Mouse (Mus musculus): Measurements from ENCODE around the gene Slc35a2. TPM values are rescaled to one million over a fixed set of nuclear protein-coding genes. Genes with fewer than 3 reads are reported as not detected.
A peak's percentile ranks its signal among the peaks of the same experiment; 100 is the strongest.

Gene Slc35a2
- polyA plus RNA-seq, 1 experiment from 2014 or later = 32.5 TPM

GRCm38 (mm10) chrX:7927116-7927515 lies 43.3 kb downstream of the Slc35a2 start:
- ATAC-seq (ENCODE audit: low FRiP score, low TSS enrichment) = no peak

GRCm38 (mm10) chrX:7928270-7928790 lies 44.5 kb downstream of the Slc35a2 start, which contains the start of gene Eras:
TSS of gene Eras (minus strand) at chrX:7928607.
- Histone ChIP-seq H3K4me3 (ENCODE audit: low read depth, low read length) (no peak within 1 kb of the TSS), H3K4me1 (replicated peaks; ENCODE audit: control insufficient read depth, insufficient read depth) (no peaks in the 10 kb centered on the region), H3K9me3 (ENCODE audit: control insufficient read depth, low read length) (no peaks in the 10 kb centered on the region), H3K27ac (replicated peaks) (no peak within 1 kb of the TSS), H3K9ac (ENCODE audit: low read length) (no peak within 1 kb of the TSS), H3K36me3 (ENCODE audit: control insufficient read depth, insufficient read depth, low read length) (peaks cover 2% of the 10 kb centered on the region; the same call in 1 of the 2 replicates), H3K27me3 (ENCODE audit: control insufficient read depth, insufficient read depth, low read length) (no peaks in the 10 kb centered on the region), H3K4me2 (replicated peaks; ENCODE audit: low read depth) (no peak within 1 kb of the TSS)
- no peak for DNase-seq (ENCODE audit: low spot score)
- no peak for ATAC-seq (ENCODE audit: low FRiP score, low TSS enrichment)
- 18% methylated on average over 12 of the region's 19 CpGs for WGBS
- no peak for TF ChIP-seq EP300 (optimal IDR thresholded peaks at IDR 0.05)
- TF ChIP-seq CTCF (IDR thresholded peaks at IDR 0.05; ENCODE audit: low read depth) = no peak

More at GRCm38 (mm10) chrX:7927116-7927515, 43.3 kb downstream of the Slc35a2 start:
- H3K4me2 ChIP-seq (replicated peaks; ENCODE audit: low read depth) = no peak overlapping the region
- no peak overlapping the region for H3K4me3 ChIP-seq (ENCODE audit: low read depth, low read length)
- no peaks in the 10 kb centered on the region for H3K9me3 ChIP-seq (ENCODE audit: control insufficient read depth, low read length)
- 22% methylated on average over 10 of the region's 10 CpGs for WGBS
- H3K4me1 ChIP-seq (replicated peaks; ENCODE audit: control insufficient read depth, insufficient read depth) = no peaks in the 10 kb centered on the region
- no peak overlapping the region for H3K27ac ChIP-seq (replicated peaks)
- H3K36me3 ChIP-seq (ENCODE audit: control insufficient read depth, insufficient read depth, low read length) = peaks cover 2% of the 10 kb centered on the region; the same call in 1 of the 2 replicates
- TF ChIP-seq CTCF (IDR thresholded peaks at IDR 0.05; ENCODE audit: low read depth) (no peak), EP300 (optimal IDR thresholded peaks at IDR 0.05) (no peak)
- no peak for DNase-seq (ENCODE audit: low spot score)
- no peaks in the 10 kb centered on the region for H3K27me3 ChIP-seq (ENCODE audit: control insufficient read depth, insufficient read depth, low read length)
- no peak overlapping the region for H3K9ac ChIP-seq (ENCODE audit: low read length)

GRCm38 (mm10) chrX:7936874-7937273 lies 53.0 kb downstream of the Slc35a2 start:
- Histone ChIP-seq H3K36me3 (ENCODE audit: control insufficient read depth, insufficient read depth, low read length) (no peaks in the 10 kb centered on the region), H3K27ac (replicated peaks) (no peak overlapping the region), H3K9ac (ENCODE audit: low read length) (no peak overlapping the region), H3K4me3 (ENCODE audit: low read depth, low read length) (no peak overlapping the region), H3K9me3 (ENCODE audit: control insufficient read depth, low read length) (no peaks in the 10 kb centered on the region), H3K4me2 (replicated peaks; ENCODE audit: low read depth) (no peak overlapping the region), H3K4me1 (replicated peaks; ENCODE audit: control insufficient read depth, insufficient read depth) (no peaks in the 10 kb centered on the region), H3K27me3 (ENCODE audit: control insufficient read depth, insufficient read depth, low read length) (no peaks in the 10 kb centered on the region)
- WGBS = 59% methylated on average over 11 of the region's 11 CpGs
- ATAC-seq (ENCODE audit: low FRiP score, low TSS enrichment) (no peak), DNase-seq (ENCODE audit: low spot score) (no peak)
- TF ChIP-seq CTCF (IDR thresholded peaks at IDR 0.05; ENCODE audit: low read depth) (peak; percentile 37), EP300 (optimal IDR thresholded peaks at IDR 0.05) (no peak)

- Histone ChIP-seq H3K4me3 (ENCODE audit: low read depth, low read length) (no peak overlapping the region), H3K9me3 (ENCODE audit: control insufficient read depth, low read length) (no peaks in the 10 kb centered on the region), H3K27ac (replicated peaks) (no peak overlapping the region), H3K9ac (ENCODE audit: low read length) (no peak overlapping the region), H3K4me1 (replicated peaks; ENCODE audit: control insufficient read depth, insufficient read depth) (no peaks in the 10 kb centered on the region), H3K36me3 (ENCODE audit: control insufficient read depth, insufficient read depth, low read length) (no peaks in the 10 kb centered on the region), H3K4me2 (replicated peaks; ENCODE audit: low read depth) (no peak overlapping the region), H3K27me3 (ENCODE audit: control insufficient read depth, insufficient read depth, low read length) (no peaks in the 10 kb centered on the region)
- WGBS = 87% methylated on average over 6 of the region's 6 CpGs
- DNase-seq (ENCODE audit: low spot score) (no peak), ATAC-seq (ENCODE audit: low FRiP score, low TSS enrichment) (no peak; the same call in 1 of the 2 replicates)
- no peak for TF ChIP-seq EP300 (optimal IDR thresholded peaks at IDR 0.05)
- no peak for TF ChIP-seq CTCF (IDR thresholded peaks at IDR 0.05; ENCODE audit: low read depth)
These were observed 53.8 kb downstream of the Slc35a2 start for GRCm38 (mm10) chrX:7937667-7938066.

Other genes starting within 250 kb of the Slc35a2 start
- gene Syp, start 245.6 kb upstream of the Slc35a2 start, polyA plus RNA-seq (2015; fragmentation: Nextera tagmentation; extraction: Ambion mirVana) = 6.5 and 6.8 TPM in 2 replicates
- gene Prickle3, start 226.8 kb upstream of the Slc35a2 start, polyA plus RNA-seq (2015; fragmentation: Nextera tagmentation; extraction: Ambion mirVana) = 8.5 and 9.7 TPM in 2 replicates
- 262 and 271 TPM in 2 replicates for gene Plp2, start 212.6 kb upstream of the Slc35a2 start, polyA plus RNA-seq (2015; fragmentation: Nextera tagmentation; extraction: Ambion mirVana)
- 0.95 and 1.3 TPM in 2 replicates for gene Magix, start 202.8 kb upstream of the Slc35a2 start, polyA plus RNA-seq (2015; fragmentation: Nextera tagmentation; extraction: Ambion mirVana)
- 18.0 and 18.5 TPM in 2 replicates for gene Gpkow, start 186.9 kb upstream of the Slc35a2 start, polyA plus RNA-seq (2015; fragmentation: Nextera tagmentation; extraction: Ambion mirVana)
- gene Wdr45, start 169.7 kb upstream of the Slc35a2 start, polyA plus RNA-seq (2015; fragmentation: Nextera tagmentation; extraction: Ambion mirVana) = 30.3 and 33.6 TPM in 2 replicates
- not detected in 2 replicates for gene Gm45208, start 161.8 kb upstream of the Slc35a2 start, polyA plus RNA-seq (2015; fragmentation: Nextera tagmentation; extraction: Ambion mirVana)
- gene Praf2, start 155.6 kb upstream of the Slc35a2 start, polyA plus RNA-seq (2015; fragmentation: Nextera tagmentation; extraction: Ambion mirVana) = 23.8 and 26.0 TPM in 2 replicates
- 21.5 and 23.0 TPM in 2 replicates for gene Ccdc120, start 133.1 kb upstream of the Slc35a2 start, polyA plus RNA-seq (2015; fragmentation: Nextera tagmentation; extraction: Ambion mirVana)
- 17.3 and 18.2 TPM in 2 replicates for gene Tfe3, start 121.5 kb upstream of the Slc35a2 start, polyA plus RNA-seq (2015; fragmentation: Nextera tagmentation; extraction: Ambion mirVana)
- 20.0 and 20.9 TPM in 2 replicates for gene Gripap1, start 94.3 kb upstream of the Slc35a2 start, polyA plus RNA-seq (2015; fragmentation: Nextera tagmentation; extraction: Ambion mirVana)
- 0.42 and 0.92 TPM in 2 replicates for gene Kcnd1, start 61.7 kb upstream of the Slc35a2 start, polyA plus RNA-seq (2015; fragmentation: Nextera tagmentation; extraction: Ambion mirVana)
- 21.2 and 22.0 TPM in 2 replicates for gene Otud5, start 42.7 kb upstream of the Slc35a2 start, polyA plus RNA-seq (2015; fragmentation: Nextera tagmentation; extraction: Ambion mirVana)
- gene Pim2, start 5.8 kb upstream of the Slc35a2 start, polyA plus RNA-seq (2015; fragmentation: Nextera tagmentation; extraction: Ambion mirVana) = 4.8 and 5.0 TPM in 2 replicates
- gene Pqbp1, start 15.2 kb downstream of the Slc35a2 start, polyA plus RNA-seq (2015; fragmentation: Nextera tagmentation; extraction: Ambion mirVana) = 60.6 and 62.2 TPM in 2 replicates
- 85.6 and 90.5 TPM in 2 replicates for gene Timm17b, start 15.3 kb downstream of the Slc35a2 start, polyA plus RNA-seq (2015; fragmentation: Nextera tagmentation; extraction: Ambion mirVana)
- not detected in 2 replicates for gene Gm10491, start 23.8 kb downstream of the Slc35a2 start, polyA plus RNA-seq (2015; fragmentation: Nextera tagmentation; extraction: Ambion mirVana)
- gene Gm10490, start 25.5 kb downstream of the Slc35a2 start, polyA plus RNA-seq (2015; fragmentation: Nextera tagmentation; extraction: Ambion mirVana) = not detected in 2 replicates
- gene Pcsk1n, start 35.8 kb downstream of the Slc35a2 start, polyA plus RNA-seq (2015; fragmentation: Nextera tagmentation; extraction: Ambion mirVana) = 12.0 and 12.2 TPM in 2 replicates
- not detected in 2 replicates for gene Eras, start 44.6 kb downstream of the Slc35a2 start, polyA plus RNA-seq (2015; fragmentation: Nextera tagmentation; extraction: Ambion mirVana)
- 6.2 and 6.7 TPM in 2 replicates for gene Hdac6, start 63.9 kb downstream of the Slc35a2 start, polyA plus RNA-seq (2015; fragmentation: Nextera tagmentation; extraction: Ambion mirVana)
- 0.07 and 0.28 TPM in 2 replicates for gene Gata1, start 94.0 kb downstream of the Slc35a2 start, polyA plus RNA-seq (2015; fragmentation: Nextera tagmentation; extraction: Ambion mirVana)
- 6.0 and 7.5 TPM in 2 replicates for gene Glod5, start 134.5 kb downstream of the Slc35a2 start, polyA plus RNA-seq (2015; fragmentation: Nextera tagmentation; extraction: Ambion mirVana)
- gene Suv39h1, start 190.7 kb downstream of the Slc35a2 start, polyA plus RNA-seq (2015; fragmentation: Nextera tagmentation; extraction: Ambion mirVana) = 10.8 and 12.3 TPM in 2 replicates
- gene Was, start 206.5 kb downstream of the Slc35a2 start, polyA plus RNA-seq (2015; fragmentation: Nextera tagmentation; extraction: Ambion mirVana) = 0.39 and 0.42 TPM in 2 replicates
- 15.6 and 16.7 TPM in 2 replicates for gene Wdr13, start 248.9 kb downstream of the Slc35a2 start, polyA plus RNA-seq (2015; fragmentation: Nextera tagmentation; extraction: Ambion mirVana)